Mouse (Mus musculus): Measurements from ENCODE around the gene Mlf2.

Mlf2 gene

DNA sequence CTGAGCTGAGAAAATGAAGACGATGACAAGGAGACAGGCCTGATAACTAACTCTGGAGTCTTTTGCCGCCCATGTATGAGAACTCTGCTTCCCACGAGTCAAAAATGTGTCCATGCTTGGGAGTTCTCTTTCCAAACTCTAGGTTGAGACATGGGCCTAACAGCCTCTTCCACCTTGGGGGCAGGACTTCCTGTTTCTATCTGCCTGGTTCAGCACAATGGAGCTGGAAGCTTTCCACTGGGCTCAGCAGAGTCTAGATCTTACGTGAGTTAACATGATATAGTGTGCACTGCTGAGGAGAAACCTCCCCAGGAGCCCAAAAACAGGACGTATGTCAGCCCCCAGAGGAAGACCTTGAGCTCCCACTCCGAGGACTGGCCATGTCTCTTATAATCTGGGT lies 18.0 kb upstream of the Mlf2 start:
- no peak for DNase-seq

DNA sequence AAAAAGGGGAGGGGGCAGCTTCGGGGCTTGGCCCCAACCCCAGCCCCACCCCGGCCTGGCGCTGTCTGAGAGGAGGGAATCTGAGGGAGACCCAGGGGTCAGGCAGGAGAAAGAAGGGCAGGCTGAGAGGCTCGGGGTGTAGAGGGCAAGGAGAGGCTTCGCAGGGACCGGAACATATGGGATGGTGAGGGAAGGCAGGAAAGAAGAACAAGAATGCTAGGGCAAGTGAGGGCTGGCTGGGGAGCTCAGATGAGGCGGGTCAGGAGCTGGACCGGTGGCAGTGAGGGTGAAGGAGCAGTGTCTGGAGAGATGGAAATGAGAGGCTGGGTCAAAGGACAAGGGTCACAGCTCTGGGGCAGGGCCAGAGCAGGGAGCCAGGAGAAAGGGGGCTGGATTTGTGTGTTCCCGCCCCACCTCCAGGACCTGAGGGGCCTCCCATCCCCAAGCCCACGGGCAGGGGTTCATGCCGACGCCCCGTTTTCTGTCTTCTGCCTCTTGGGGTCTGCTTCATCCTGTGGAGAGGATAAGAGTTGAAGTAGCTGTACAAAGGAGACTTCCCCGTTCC lies 17.4 kb upstream of the Mlf2 start:
- DNase-seq = no peak

DNA sequence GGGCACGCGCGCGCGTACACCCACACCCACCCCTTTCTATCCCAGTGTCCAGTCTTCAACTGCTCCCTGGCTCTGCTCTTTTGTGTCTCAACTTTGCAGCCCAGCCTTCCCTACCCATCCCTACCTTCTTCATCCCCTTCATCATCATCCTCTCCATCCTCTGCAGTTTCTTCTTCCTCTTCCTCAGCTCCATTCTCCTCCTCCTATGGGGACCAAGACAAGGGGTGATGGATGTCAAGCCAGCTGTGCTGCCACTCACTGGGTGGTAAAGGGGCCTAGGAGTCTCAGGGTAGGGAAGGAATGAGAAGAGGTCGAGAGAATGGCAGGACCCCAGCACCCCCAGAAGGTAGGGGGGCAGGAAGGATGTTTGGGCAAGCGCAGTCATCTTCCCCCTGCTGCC lies 16.7 kb upstream of the Mlf2 start:
- DNase-seq = no peak

DNA sequence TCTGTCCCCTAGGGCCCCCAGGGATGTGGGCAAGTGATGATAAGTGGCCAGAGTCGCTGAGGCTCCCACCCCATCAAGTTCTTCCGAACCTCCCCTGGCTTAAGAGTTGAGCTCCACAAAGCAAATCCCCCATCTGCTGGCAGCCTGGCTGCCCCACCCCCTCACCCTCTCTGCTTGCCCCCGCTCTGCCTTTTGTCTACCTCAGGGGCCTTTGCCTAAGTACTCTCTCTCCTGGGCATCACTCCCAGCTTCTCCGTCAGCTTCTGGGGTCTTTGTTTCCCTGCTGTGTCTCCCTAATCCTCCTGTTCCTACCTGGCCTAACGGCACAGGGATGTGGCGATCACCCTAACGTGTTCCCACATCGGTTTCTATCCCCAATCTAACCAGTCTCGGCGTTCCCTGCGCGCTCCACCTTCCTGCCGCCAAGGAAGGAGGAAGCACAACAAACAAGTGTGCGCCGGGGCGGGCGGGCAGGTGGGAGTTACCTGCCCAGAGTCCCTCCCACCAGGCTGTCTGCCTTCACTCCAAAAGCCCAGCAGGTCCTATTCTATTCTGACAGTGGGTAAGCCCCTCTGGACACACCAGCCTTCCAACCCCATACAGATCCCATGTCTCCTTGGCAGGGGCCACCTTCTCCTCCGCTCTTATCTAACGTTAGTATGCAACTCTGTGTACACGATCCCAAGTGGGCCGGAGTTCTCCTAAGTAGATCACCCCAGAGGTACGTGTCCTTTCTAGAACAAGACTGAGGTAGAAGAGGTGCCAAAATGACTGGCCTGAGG lies 15.8 kb upstream of the Mlf2 start:
- peak; percentile 68 to 77 for DNase-seq

DNA sequence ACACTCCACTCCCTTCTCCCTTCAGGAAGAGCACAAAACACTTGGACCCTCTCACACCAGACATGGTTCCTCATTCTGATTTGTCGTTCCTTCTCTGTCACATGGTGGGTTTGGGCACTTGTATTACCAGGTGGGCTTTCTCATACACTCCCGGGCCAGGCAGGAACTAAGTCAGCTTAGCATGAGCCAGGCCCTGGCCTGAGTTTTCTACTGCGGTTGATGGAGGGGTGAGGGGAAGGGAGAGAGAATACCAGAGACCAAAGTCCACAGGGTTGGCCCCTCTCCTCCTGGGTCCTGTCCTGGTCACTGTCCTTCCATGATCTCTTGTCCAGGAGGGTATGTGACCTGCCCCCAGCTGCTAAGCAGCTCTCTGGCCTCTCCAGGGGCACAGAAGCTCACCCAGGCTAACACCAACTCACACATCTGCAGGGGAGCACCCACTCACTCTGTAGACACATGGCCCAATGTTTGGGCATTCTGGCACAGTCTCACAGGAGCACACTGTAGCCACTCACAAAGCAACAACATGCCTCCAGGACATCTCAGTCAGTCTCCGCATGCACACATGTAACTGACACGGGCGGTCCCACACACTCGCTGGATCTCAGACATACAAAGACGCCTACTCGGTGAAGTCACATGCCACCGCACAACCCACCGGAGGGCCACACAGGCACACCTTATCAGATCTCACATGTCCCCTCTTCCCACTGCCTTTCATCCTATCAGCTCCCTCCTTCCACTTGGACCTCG lies 15.1 kb upstream of the Mlf2 start:
- no peak for DNase-seq

DNA sequence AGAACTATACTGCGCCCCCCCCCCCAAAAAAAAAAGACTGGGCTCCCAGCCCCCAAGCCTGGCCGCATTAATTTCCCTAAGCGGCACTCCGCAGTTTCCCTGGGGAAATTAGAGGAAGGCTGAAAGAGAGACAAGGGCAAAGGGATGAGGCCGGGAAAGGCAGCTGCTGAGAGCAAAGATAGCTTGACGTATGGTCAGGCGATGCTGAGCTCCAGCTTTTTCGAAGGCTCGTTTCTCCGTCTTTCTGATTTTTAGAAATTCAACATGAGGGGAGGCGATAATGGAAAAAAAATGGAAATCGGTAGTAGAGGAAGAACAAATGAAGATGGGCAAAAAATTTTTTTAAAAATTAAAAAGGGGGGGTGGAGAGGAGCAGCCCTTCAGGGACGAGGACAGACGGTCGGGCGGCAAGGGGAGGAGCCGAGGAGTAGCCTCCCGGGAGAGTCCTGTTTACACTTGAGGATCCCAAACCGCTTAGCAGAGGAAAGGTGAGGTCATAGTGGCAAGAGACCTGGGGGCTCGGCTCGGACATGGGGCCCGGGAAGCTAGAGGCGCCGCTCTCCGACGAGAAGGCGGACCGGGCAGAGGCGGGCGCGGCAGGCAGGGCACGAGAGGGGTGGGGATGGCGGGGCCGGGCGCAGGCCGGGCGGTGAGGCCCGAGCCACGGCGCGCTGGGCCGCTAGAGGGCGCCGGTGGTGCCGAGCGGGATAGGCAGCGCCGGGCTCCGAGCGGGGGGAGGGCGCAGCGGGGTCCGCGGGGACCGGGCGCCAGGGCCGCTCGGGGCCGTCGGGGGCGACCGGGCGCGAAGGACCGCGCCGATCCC lies 14.3 kb upstream of the Mlf2 start:
- DNase-seq = peak; percentile 88 to 92

DNA sequence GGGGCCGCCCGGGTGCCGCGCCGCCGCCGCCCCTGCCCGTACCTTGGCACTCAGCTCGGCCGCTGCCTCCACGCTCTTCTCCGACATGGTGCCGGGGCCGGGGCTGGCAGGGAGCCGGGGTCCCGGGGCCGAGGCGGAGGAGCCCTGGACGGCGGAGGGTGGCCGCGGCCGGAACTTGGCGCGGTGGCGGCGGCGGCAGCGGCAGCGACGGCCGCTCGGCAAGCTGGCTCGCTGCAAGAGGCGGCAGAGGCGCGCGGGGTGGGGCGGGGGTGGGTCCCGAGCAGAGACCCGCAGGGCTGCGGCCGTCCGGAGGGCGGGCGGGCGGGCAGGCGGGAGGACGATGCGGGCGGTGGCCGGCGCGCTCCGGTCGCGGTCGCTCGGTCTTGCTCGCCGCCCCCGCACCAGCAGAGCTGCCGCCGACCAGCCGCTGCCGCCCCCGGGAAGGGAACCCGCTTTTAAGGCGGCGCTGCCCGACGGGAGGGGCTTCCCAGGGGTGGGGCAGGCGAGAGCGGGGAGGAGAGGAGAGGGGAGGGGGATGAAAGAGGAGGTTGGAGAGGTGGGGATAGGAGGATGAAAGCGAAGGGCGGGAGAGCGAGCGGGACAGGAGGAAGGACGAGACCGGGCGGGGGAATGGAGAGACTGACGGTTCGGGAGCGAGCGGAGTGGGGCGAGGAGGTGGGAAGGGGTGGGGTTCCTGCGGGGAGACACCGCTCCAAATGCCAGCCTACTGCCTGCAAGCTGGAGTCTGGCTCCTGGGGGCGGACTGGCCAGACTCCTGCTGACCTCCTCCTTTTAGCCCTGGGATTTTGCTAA lies 13.5 kb upstream of the Mlf2 start:
- peak; percentile 95 to 97 for DNase-seq

DNA sequence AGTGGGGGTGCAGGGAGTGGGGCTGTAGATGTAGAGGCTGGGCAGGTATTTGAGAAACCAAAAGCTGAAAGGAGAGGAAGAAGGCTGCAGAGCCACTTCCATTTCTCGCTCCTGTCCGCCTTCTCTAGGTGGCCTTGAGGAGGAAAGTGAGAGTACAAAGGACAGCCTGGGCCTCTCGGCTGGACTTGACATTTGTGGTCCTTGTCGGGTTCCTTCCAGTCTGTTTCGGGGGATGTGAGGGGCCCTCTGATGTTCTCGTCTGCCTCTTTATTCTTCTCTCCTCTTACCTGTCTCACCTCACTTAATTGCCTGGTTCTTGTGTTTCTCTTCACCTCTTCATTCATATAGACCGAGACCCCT lies 12.9 kb upstream of the Mlf2 start:
- DNase-seq = no peak

DNA sequence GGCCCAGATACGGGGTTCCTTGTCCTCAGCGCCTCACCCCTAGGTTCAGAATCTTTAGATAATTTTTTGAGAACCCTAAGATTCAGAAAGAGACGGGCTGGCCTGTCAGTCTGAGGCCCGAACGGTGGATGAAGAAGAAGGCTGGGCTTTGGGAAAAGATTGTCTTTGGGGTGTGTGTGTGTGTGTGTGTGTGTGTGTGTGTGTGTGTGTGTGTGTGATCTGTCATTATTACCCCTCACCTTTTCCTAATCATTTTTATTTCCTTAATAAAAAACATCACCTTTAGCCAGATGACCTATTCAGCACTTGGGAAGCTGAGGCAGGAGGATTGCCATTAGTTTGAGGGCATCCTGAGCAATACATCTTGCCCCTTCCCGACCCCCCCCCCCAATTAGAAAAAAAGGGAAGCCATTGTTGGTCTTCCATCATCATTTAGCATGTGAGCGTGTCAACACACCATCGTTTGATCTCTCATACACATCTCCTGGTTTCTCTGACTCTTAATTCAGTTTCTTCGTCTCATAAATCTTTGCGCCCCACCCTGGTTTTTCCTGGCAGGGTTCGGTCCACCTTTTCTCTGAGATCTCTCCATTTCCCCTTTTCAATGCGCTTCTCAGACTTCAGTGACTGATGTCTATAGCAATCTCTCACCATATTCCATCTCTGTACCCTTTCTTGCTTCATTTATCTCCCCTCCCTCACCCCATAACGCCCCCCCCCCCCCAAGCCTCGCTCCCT lies 12.1 kb upstream of the Mlf2 start:
- DNase-seq = no peak

DNA sequence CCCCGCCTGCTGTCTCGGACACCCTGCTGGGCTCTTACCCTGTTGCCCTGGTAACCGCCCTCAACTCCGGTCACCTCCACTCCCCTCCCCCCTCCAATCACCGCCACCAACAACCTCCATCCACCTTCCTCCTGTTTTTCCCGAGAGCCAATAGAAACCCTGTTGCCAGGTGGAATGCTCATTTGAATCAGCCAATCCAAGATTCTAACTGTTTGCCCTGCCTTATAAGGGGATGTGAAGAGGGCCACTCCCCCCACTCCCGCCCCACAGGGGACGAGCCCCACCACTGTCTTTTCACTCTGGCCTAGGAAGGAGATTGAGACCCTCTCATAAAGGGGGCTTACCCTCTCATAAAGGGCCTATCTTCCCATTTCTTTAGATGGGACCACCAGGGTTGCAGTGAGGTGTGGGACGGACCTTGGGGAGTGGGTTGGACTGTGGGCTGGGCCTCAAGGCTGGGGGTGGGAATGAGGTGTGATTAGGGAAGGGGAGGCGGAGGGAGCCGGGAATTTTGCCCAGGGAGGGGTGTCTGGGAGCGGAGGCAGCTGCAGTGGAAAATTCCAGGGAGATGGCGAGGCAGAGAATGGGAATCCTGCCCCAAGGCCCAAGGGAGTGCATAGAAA lies 11.4 kb upstream of the Mlf2 start, which contains the start of gene Ptms:
Ptms (minus strand) TSS at position 409 of the 623 bp plus-strand sequence.
- peak; percentile 97 to 99 for DNase-seq

DNA sequence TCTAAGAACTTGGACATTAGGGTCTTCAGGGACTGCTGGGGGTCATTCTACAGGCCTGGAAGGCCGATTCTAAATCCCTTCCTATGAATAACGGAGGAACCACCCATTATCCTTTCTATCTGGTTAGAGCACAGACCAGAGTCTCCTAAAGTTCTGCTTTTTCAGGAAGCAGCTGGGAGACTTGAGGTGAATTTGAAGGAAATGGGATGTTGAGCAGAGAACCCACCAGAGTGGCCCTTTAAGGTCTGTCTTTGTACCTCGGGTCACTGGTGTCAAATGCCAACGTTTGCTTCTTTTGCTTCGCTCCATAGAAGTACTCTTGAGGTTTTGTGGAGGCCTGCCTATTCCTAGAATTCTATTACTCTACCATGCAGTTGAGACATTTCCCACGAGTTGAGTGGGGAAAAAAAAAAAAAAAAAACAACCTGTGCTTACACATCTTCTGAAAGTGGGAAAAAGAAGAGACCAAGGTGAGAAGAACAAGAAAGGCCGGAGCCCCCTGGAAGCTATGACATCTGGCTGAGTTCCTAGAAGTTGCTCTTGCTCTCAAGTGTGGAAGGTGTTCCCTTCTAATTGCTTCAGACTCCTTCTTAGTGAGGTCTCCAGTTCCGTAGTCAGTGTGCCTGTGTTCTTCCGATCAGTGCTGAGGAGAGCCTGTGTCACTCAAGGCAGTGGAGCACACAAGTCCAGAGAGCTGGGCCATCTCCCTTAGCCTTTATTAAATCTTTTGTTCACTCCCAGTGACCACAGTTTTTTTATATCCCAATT lies 10.7 kb upstream of the Mlf2 start:
- peak in 1 of 2 experiments; percentile 35 for DNase-seq

DNA sequence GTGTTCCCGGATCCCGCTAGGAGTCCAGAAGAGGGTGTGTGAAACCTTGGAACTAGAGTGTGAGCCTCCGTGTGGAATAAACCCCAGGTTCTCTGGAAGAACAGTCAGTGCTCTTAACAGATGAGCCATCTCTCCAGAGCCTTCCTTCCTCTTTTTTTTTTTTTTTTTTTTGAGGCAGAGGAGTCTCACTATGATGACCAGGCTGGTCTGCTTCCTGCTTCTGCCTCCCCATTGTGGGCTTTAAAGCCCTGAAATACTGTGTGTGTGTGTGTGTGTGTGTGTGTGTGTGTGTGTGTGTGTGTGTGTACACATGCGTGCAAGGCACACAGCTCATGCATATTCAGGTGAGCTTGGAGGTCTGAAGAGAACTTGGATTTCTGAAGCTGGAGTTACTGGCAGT lies 9.6 kb upstream of the Mlf2 start:
- DNase-seq = no peak

DNA sequence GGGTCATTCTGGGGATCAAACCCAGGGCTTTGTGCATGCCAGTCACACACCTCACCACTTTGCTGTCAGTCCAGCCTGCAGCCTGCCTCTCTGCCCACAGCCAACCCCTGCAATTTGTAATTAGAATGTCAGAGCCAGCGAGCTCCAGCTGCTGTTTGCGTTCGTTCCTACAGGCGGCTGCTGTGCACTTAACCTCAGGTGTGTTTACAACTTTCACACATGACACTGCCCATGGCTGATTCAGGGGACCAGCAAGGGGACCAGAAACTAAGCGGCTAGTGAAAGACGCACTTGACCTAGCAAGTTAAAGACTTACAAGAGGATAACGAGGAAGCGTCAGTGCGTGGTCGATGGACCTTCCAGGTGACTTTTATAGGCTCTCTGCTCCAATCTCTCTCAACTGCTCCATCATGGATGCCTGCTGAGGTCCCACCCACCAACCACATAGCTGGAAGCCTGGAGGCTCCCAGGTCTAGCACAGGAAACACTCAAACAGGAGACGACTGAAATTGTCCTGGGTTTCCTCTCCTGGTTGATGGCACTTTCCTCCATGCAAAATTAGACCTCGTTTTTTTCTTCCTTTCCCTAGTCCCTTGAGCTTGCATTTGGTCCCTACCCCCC lies 5.9 kb upstream of the Mlf2 start:
- peak in 1 of 2 experiments; percentile 63 for DNase-seq

DNA sequence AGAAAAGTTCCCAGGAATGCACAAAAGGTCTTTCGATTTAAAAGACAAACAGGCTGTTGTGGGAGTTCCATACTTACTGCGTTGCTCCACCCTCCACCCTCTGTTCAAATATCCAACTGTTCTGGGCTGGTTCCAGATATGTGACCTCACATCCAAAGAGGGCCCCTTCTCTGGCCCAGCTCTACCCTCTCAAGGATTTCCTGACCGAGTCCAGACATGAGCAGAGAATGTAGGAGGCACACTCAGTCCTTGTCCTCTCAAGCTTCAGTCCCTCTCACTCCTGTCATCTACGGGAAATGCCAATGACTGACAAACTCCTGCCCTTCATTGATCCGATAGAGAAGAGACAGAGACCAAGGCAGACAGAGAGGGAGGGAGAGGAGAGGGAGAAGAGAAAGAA lies 5.2 kb upstream of the Mlf2 start:
- peak; percentile 73 to 88 for DNase-seq

DNA sequence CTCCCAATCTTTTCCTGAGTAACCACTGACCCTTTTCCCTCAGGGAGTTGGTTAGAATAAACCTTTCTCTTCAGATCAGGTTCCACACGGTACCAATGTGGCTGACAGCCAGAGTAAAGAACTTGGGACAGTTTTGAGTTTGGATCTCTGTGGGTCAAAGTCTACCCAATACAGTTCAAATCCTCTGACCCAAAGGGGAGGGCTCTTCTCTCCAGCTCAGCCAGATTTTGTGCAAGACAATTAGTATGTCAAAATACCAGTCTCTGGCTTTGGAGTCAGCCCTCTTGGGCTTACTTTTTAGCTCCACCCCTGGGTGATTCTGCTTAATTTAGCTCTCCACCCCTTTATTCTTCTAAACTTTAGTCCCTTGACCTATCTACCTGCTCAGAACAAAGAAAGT lies 955 bp upstream of the Mlf2 start:
- peak in 1 of 2 experiments; percentile 67 for DNase-seq

DNA sequence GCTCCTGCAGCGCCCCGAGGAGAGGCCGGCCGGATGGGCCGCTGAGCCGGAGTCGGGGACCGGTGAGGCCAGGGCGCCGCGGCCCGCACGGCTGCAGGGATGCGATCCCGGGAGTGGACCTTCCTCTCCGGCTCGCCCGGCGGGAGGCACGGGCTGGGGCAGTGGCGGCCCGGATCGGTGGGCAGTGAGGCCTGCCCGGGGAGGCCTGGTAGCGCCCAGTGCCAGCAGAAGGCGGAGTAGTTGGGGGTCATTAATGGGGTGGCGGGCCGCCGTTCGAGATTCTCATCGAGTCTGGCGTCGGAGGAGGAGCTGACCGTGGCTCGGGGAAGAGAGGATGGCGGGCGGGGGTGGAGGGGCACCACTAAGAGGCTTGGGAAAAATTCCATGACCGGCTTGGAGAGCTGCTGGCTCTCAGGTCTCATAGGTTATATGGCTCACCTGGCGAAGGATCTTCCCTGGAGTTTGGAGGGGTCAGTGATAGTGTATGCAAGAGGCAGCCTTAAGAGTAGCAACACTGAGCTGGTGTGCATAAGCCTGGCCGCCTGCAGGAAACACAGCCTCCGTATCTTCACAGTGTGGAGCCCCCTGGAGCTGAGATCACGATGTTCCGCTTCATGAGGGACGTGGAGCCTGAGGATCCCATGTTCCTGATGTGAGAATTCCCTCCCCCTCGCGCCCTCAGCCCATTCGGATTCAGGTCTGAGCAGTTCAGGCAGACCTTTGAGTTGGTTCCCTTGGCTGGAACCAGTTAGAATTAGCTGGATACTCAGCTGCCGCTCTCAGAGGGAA lies 533 bp downstream of the Mlf2 start:
- DNase-seq = peak in 1 of 2 experiments; percentile 40

DNA sequence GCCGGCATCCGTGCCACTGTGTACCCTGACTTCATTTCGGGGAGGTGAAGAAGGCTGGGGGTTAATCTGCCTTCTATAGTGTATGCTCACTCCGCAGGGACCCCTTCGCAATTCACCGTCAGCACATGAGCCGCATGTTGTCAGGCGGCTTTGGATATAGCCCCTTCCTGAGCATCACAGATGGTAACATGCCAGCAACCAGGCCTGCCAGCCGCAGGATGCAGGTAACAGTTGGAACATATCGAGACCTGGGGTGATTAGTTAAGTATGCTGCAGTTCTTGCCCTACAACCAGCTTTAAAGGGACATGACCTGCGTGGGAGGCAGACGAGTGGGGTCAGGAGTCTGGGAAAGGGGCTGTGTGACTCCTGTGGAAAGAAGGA lies 1.1 kb downstream of the Mlf2 start:
- DNase-seq = no peak

DNA sequence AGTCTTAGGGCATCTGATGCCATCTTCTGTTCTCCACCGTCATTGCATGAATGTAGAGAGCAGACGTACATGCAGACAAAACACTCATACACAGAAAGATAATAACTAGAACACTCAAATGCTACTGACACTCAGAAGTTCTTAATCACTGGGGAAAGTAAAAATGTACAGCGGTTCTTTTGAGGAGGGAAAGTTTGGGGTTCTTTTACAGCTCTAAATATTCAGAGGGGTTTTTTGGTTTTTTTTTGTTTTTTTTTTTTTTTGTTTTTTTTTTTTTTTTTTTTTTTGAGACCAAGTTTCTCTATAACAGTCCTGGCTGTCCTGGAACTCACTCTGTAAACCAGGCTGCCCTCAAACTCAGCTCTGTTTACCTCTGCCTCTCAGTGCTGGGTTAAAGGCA lies 1.9 kb downstream of the Mlf2 start:
- DNase-seq = no peak

DNA sequence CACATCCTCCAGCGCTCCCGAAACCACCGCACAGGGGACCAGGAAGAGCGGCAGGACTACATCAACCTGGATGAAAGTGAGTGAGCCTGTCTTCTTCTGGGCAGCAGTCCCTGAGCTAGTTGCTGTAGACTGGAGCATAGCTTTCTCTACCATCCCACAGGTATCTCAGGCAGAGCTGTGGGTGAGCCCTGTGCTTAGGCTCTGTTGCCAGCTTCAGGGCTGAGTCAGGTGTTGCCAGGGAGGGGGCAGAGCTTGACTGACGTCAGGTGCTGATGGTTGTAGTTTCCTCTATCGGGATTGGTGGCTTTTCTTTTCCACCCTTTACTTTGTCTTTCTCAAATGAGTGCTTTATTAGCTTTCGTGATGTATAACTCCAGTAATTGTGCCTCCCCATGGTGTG lies 3.5 kb downstream of the Mlf2 start:
- DNase-seq = no peak
